Mouse (Mus musculus) small intestine, adult 2 months (tissue): ENCODE measurements around the gene Art5.

Experiments
- CTCF ChIP-seq: fragments of 200-500 bp; IDR thresholded peaks from 2 replicates; pipeline ENCODE4 v1.5.1; 2012; ENCODE audit warnings: low read depth, mild to moderate bottlenecking, control low read depth, inconsistent platforms, low read length, moderate library complexity, mixed read lengths; ENCODE audit not compliant: insufficient replicate concordance, insufficient read length; ENCODE audit errors: extremely low read depth
- POLR2A ChIP-seq: fragments of 200-500 bp; IDR thresholded peaks from 2 replicates; pipeline ENCODE4 v1.6.1; 2012; ENCODE audit warnings: low read depth, mild to moderate bottlenecking, control low read depth, inconsistent platforms, low read length, moderate library complexity

DNA sequence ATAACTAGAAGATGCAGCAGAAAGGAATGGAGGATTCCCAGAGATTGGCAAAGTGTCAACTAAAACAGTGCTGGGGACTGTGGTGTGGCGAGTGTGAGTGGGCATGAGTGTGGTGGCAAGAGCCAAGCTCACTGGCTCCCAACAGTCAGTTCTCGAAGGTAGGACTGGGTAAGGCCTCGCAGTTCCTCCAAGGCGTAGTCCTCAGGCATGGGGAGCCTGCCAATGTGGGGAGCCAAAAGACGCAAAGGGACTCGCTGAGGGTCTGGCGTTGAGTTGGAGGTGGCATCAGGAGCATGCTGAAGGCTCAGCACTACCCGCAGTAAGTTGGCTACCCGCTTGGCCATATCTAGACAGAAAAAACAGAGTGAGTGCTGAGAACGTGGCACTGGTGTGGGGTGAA, 11.0 kb upstream of the Art5 start:
- TF ChIP-seq POLR2A, result no peak
- no peak for TF ChIP-seq CTCF
